Mouse (Mus musculus) right cerebral cortex, adult 2 months (tissue): ENCODE data around the gene Smim20.

Experiments used
- DNase-seq, 2 experiments: peaks; one replicate each; pipeline ENCODE4 v3.0.0; 2021 to 2022; ENCODE audit warnings: low spot score in 2 of 2

Gene Smim20

DNA sequence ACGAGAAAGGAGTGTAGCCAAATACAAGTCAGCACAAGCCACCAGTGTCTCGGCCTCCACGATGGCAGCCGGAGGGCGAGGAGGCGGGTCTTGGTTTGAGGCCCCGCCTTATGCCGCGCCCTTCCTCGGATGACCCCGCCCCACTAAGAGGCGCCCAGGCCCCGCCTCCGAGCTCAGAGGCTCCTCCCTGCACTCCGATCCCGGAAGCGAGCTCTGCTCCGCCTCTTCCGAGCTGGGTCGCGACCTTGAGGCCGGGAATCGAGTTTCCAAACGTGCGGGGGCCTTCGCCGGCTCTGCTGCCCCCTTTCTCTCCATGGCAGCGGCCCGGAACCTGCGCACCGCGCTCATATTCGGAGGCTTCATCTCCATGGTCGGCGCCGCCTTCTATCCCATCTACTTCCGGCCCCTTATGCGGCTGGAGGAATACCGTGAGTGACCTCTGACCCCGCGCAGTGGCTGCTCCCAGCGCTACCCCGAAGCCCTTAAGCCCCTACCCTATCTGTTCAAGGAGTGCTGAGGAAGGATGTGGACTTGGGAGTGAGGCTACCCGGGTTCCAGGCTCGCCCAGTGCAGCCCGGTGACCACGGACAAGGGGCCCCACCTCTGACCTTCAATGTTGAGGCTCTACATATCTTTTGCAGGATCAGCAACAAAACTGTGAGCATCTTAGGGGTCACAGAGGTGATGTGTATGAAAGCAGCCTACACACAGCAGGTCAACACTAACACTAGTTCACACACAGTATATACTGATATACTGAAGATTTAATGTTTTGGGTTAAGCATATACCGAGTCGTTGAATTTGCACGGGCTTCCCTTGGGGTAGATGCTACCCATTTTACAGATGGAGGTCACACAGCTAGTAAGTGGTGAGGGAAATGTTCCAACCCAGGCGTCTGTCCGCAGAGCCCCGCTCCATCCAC lies at the start of gene Smim20:
Gene Smim20, plus strand, starts transcription at position 153 of the 923 bp plus-strand sequence.
- peak; percentile 77 to 79 for DNase-seq

DNA sequence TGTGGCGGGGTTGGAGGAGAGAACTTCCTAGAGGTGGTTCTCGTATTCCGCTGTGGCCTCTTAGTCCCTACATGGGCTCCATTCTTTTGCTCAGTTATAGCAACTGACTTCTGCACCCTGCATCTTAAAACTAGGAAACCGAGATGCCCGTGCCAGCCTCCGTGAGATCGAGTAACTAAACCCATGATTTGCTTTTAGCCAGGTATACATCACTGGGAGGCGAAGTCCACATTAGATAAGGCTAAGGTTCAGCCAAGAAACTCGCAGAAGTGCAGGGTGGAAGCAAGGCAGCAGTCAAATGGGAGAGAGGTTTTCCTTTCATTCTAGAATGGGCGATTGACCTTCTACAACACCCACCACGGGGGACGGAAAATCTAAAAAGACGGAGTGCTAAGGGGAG lies 41.4 kb upstream of the Smim20 start:
- DNase-seq, result no peak

DNA sequence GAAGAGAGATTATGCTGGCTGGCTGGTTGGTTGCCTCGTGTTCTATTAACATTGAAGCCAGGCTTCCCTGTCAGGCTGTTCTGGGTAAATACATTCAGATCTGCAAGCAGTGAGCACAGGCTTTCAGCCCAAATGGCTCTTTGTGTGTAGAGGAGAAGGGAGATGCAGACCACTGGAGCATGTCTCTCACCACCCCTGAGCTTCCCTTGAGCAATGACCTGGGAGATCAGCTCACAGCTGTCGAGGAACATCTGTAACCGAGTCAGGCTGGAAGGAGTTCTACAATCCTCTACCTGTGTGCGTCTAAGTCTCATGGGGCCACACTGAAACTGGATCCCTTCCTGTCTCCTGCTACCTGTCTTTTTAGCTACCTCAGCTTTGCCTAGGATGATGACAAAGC lies 36.3 kb upstream of the Smim20 start:
- no peak for DNase-seq

DNA sequence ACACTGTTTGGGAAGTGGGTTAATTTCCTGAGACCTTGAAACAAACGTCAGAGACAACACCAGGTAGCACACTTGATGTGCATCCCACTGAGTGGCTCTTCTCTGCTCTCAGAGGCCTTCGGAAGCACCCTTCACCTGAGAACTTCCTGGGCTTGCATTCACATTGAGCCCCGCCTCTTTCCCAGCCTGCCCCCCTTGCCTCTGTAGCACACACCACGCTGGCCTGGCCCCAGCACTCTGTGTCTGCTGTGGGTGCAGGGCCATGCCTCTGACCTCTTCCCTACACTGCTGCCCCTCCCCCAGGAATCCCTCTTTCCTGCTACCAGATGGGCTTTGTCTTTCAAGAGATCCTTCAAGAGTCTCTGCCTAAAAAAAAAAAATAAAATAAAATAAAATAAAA lies 31.3 kb upstream of the Smim20 start:
- DNase-seq, result no peak

DNA sequence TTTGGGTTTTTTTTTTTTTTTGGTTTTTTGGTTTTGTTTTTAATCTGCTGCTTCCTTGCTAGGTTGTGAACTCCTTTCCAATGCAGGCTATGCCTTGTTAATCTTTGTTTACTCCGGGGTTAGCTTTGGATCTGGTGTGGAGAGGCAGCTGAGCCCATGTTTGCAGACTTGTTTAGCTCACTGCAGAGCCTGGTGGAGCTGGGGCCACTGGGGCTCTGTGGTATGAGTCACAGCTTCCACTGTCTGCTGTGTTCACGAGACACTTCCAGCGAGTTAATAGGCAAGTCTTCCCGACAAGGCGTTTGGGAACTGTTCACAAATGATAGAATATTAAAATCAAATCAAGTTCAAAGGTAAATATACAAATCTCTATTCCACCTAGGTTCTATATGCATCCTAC lies 30.7 kb upstream of the Smim20 start:
- DNase-seq, result no peak

DNA sequence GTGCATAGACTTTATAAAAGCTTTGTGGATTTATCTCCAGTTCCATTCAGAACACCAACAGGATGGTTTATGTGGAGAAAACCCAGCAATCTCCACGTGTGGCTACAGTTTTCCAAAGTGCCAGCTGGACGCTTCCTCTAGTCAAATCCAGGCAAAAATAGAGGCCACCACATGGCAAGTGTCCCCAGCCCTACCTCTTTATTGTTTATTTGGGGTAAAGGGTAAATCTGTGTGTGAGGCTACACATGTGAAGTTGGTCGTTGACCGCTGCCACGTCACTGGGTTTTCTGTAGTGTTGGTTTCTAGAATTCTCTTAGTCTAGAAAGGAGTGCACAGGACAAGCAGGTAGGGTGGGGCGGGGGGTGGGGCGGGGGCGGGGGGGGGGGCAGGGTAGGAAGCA lies 30.1 kb upstream of the Smim20 start:
- no peak for DNase-seq

DNA sequence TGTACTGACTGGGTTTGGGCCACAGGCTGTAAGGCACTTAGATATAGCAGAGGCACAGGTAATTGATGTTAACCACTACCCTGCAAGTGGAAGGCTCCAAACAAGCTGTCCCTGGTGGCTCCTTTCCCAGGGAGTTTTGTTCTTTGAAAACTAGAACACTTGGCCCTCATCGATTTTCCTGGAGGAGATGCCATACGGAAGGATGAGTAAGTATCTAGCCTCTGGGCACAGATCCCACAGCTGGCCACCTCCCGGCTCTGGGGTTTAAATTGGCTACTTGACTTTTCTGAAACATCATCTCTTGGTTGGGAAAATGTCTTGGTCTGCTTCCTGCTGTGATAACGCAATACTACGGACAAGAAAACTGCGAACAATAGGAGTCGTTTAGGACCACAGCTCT lies 28.1 kb upstream of the Smim20 start:
- no peak for DNase-seq

DNA sequence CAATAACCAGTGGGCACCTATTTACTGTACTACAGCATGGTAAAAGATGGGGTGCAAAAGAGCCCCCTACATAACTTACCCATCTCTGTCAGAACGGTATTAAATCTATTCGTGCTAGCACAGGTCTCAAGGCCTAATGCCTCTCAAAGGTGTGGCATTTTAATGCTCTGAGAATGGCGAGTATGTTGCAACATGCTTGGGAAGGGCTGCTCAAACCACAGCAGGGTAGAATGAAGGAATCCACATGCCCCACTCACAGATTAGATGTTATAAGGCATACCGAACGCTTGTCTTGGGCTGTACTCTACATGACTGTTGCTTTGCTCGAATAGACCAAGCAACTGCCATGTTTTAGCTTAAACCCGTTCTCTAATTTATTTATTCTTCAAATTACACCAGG lies 27.7 kb upstream of the Smim20 start:
- DNase-seq, result no peak

DNA sequence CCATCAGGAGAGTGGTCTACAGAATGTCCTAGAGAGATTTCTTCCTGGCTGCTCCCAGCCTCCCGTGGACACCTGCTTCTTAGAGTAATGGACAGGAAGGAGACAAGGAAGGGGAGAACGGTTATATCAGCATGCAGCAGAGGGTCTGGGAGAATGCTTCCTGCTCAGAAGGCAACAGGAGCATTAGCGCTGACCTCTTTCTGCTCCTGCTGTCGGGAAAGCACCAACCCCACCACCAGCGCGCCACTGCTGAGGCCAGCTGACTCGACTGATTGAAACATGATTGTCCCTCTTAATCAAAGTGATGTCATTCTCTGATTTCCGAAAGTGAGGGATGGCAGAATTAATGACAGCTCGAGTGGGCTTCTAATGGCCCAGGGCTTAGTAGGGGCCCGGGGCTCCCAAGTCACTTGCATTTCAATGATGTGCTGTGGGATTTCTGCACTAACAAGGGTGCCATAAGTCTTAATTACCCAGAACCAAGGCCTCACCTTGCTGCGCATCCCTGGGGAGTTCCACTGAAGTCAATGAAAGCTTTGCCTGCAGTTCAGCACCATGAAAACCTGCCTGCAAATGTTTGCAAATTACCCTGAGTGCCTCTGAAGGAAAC lies 26.9 kb upstream of the Smim20 start:
- no peak for DNase-seq

DNA sequence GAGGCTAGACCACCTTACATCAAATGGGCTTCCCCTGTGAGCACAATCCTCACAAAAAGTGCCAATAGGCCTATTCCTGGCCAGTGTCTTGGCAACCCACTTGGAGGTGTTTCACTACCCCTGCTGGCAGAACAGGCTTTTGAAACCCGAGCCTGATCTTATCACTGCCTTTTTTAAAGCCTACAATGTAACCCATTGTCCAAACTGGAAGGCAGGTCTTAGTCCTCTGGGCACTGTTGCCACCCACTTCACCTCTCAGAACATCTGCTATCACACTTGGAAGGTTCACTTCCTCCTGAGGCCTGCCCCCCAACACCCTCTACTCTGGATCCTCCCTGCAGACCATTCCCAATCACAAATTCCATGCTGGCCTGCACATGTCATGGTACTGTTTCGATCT lies 25.8 kb upstream of the Smim20 start:
- DNase-seq, result no peak

DNA sequence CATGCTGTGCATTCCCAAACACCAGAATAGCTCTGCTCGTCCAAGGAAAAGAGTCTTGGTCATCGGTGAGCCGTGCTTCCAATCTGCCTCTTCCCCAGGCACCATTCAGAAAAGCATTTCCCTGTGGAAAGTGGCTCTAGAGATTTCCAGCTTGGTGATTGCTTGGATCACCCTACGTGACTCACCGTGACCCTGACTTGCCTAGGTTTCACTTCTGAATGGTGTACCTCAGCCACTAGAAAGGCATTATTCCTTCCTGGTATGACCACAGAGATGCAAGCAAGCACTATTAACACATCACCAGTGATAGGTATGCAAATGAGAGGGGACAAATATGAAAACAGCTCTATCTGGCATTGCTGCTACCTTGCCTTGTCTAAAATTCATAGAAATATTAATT lies 24.9 kb upstream of the Smim20 start:
- DNase-seq, result no peak

DNA sequence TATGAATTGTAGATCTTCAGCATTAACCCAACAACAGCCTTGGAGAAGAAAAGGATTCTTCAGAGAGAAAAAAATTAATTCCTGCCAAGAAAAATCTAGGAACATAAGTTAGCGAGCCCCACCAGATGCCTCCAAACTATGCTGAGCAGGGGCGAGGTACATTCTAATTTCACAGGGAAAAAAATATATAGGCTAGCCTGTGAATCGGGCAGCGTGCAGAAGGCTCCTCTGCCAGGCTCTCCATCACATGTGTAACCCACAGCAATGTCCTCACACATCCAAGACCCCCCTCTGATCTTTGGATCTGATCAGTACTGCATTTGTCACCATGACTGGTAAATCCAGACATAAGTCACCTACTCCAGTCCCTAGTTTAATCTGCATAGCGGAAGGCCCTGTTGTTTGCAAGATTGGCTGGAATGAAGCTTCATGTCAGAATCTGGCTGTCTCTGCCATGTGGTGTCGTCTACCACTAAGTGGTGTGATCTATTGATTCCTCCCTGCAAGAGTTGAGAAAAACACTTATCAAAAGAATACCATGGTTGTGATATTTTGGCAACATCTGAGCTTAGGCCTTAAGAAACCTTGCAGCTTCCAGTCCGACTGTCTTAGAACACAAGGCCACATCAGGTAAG lies 23.9 kb upstream of the Smim20 start:
- DNase-seq, result peak; percentile 45 to 53

DNA sequence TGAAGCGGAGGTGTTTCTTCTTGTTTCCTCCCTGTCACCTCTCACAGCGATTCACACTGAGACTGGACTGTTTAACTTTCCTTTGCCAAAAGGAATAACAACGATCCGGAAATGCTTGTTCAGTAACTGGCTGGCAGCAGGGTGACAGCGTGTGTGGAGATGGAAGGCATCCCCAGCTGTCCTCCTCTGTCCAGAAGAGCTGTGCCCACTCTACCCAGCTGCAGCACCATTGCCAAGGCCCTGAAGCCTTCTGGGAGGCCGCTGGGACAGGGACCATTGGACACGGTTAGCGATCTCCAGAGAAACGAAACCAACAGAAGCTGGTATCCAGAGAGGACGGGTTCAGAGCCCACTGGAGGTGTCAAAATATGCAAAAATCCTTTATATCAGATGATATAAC lies 22.9 kb upstream of the Smim20 start:
- no peak for DNase-seq

DNA sequence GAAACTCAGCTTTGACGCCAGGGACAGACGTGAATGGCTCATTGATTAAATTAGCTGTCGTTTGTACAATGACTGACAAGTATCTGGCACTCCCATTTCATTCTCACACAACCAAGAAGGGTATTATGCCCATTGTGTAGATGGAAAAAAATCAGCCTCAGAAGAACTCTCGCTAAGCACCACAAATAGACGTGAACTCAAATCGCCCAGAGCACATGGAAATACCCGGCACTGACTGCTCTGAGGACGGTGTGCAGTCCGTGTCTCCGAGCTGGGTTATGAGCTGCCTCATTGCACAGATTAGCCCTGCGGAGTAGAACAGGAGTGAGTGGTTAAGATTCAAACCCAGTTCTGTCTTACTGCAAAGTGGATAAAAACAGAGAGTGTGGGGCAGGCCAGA lies 18.4 kb upstream of the Smim20 start:
- DNase-seq, result no peak

DNA sequence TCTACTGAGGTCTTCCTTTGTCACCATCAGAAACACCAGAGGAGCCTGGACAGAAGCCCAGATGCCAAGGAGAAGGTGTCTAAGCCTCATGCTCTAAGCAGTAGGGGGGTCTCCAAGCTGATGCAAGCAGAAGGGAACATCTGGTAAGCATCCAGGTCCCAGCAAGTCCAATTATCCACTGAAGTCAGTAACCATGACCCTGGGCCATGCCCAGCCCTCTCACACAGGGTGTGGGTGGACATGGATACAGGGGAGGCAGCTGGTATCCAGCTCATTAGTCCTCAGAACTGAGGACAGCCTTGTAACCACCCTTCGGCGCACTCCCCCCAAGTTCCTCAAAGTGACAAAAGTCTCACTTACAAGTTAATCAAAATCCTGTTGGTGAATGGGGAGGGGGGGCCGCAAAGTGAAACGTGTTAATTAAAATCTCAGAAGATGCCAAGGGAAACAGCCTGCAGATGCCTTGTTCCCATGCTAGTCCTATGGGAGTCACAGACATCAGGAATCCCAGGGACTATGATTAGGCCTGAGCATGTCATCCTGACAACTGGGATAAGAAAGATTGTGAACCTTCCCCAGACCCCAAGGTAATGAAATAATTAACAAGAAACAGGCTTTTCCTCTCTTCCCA lies 17.3 kb upstream of the Smim20 start:
- DNase-seq, result no peak

DNA sequence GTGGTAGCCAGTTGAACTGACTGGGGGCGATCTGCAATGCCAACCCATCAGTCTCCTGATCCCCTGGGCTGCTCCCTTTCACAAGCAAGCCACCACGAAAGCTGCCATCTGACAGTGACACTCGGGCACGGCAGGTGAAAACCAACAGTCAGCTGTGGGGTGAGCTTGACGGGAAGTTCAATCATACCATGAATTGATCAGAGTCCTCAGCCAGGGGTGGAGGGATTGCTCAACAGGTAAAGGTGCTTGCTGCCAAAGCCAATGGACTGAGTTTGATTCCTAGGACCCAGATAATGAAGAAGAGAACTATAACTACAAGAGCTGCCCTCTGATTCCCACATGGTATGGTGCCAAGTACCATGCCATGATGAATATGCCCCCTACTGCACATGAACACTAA lies 12.7 kb upstream of the Smim20 start:
- DNase-seq, result no peak

DNA sequence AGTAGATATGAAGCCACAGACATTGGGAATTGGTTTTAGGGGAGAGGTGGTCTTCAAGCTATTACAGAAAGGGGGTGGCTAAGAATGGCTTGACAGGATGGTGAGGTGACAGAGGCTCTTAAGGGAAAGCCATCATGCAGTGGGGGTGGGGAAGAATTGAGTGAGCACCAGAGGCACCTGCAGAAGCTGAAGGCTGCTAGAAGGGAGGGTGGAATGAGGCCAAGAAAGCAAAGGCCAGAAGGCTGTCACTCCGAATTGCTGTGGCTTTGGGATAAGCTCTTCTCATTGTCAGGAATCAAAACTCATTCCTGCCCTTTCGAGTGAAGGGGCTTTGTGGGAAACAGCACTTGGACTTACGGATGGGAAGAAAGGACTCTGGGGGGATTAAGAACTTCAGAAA lies 12.1 kb upstream of the Smim20 start:
- no peak for DNase-seq

DNA sequence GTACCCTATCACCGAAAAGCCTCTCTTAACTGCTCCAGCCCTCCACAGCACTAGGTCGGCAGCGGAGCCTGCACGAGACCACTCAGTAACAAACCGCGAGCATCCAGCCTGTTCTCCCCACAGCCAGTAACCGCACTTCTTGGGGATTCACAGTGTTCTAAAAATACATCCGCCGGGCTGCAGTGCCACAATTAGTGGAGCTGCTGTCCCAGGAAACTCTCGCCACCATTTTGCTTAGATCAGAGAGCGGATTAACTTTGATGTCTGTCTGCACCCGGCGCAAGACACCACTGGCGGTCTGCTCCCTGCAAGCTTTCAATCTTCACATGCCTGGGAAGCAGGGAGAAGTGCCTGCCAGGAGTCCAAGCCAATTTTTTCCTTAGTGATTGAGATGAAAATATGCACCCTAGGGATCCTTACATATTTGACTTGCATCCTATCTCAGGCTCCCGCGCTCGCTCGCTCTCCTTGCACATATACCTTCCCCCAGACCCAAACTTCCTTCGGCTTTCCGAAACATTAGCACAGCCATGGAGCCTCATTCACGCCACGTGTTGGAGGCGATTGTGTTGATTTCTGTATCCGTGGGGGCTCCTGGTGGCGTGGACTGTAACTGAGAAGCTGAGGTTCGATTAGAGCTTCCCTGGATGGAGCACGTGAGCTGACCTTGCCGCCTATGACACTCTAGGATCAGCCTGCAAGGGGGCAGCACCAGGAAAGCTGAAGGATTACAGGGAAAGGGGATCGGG lies 8.7 kb upstream of the Smim20 start:
- peak; percentile 35 to 59 for DNase-seq

DNA sequence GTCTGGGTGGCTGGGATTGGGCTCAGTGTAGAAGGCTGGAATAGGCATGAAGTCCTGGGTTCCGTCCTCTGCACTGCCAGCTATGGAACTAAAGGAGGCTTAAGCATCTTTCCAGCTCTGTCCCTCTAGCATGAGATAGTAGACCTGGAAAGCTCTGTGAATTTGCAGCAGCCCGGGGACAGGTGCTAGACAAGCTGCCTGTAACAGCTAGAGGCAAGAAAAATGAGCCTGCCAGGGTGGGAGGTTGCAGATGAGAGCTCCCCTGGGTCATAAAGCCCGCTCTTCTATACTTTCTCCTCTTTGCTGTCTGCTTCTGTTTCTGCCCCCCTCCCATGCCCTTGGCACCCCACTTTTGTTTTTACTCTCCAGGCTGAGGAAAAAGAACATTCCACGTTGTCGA lies 7.0 kb upstream of the Smim20 start:
- DNase-seq, result peak in 1 of 2 experiments; percentile 41

DNA sequence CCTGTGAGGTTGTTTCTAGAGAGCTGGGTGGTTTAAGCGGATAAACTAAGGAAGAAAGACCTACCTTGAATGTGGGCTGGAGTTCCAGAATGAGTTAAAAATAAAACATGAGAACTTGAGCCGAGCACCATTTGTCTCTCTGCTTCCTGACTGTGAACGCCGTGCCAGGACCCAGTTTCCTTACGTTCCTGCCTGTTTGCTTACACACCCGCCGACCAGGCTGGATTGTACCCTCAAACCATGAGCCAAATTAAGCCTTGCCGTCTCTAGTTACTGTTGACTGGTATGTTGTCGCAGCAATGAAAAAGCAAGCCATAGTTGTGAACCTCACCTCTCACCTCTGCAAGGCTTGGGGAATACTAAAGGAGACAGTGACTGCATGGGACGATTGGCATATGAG lies 4.9 kb upstream of the Smim20 start:
- no peak for DNase-seq

DNA sequence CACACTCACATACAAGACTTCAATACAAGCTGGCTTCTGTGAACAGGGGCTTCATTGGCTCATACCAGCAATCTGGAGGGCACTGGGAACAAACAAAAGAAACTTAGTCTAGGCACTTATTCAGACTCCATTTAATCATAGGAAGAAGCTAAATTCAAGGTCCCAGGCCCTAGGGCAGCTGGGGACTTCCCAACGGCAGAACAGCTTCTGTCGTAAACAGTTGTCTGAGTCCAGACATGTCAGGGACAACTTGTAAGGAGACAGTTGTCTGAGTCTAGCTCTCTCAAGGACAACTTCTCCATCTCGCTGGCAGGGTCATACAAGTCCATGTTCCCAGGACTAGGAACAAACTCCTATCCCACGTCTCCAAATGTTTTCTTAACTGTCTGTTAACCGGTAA lies 2.8 kb upstream of the Smim20 start:
- DNase-seq, result no peak

DNA sequence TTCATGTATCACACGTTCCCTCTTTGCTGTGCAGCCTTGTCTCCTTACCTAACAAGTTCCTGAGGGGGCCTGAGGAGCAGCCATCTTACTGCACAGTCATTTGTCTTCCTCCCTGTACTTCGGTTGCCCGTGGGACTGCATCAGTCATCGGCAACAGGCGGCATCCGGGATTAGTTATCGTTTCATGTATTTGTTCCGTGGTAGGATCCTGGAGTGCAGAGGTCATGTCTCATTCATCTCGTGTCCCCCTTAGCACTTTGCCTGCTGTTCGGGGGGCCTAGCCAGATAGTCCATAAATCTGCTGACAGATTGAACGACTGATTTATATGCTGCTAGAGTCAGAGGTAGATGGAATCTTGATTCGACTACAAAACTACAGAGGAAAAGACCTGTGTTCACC lies 1.1 kb upstream of the Smim20 start:
- DNase-seq, result no peak
